Mouse (Mus musculus) MN1 (cell line): ENCODE data around the gene Manbal.
A peak's percentile ranks its signal among the peaks of the same experiment; 100 is the strongest.
"Not testable (repeated sequence)": the region's sequence is repeated elsewhere in the genome, so short reads cannot be mapped to it uniquely, and the experiment has no call there.

Experiments used
- DNase-seq: peaks from one replicate; pipeline ENCODE4 v3.0.0-alpha.2; 2016; ENCODE audit warnings: low spot score

The Manbal gene

DNA sequence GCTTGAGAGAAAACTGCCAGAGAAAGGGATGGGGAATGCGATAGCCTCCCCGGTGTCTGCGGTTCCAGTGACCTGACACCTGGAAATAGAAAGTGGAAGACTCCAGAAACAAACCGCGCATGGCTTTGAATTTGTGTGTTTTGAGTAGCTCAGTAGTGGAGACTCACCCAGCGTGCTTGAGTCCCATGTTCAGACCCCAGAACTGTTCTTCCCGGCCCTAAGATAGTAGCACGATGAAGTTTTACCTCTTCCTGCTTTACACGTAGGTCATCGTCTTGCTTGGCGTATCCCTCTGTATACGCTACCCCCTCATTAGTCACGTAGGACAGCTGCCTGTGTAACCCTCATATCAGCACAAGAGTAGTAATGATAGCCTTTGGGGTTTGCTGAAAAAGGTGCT, 597 bp downstream of the Manbal start:
- no peak for DNase-seq

DNA sequence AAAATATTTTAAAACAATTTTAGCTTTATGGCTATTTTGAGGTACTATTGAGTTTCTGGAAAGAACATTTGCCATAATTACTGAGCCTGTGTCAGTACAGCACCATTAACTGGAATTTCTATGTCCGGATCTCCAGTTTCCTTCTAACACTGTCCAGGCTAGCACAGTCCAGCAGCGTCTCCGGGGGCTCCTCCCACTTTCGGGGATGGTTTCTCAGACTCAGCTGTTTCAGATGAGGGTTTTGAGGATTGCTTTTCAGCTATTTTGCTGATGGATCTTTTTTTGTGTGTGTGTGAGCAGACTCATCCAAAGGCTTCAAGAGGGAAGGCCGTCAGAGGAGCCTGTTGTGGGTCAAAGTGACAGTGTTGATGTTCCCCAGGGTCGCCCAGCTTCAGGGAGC, 4.3 kb downstream of the Manbal start:
- peak; percentile 42 for DNase-seq

GRCm38 (mm10) chr2:157373681-157374080, 6.3 kb downstream of the Manbal start:
- DNase-seq = no peak

GRCm38 (mm10) chr2:157375051-157375450, 7.7 kb downstream of the Manbal start:
- no peak for DNase-seq

DNA sequence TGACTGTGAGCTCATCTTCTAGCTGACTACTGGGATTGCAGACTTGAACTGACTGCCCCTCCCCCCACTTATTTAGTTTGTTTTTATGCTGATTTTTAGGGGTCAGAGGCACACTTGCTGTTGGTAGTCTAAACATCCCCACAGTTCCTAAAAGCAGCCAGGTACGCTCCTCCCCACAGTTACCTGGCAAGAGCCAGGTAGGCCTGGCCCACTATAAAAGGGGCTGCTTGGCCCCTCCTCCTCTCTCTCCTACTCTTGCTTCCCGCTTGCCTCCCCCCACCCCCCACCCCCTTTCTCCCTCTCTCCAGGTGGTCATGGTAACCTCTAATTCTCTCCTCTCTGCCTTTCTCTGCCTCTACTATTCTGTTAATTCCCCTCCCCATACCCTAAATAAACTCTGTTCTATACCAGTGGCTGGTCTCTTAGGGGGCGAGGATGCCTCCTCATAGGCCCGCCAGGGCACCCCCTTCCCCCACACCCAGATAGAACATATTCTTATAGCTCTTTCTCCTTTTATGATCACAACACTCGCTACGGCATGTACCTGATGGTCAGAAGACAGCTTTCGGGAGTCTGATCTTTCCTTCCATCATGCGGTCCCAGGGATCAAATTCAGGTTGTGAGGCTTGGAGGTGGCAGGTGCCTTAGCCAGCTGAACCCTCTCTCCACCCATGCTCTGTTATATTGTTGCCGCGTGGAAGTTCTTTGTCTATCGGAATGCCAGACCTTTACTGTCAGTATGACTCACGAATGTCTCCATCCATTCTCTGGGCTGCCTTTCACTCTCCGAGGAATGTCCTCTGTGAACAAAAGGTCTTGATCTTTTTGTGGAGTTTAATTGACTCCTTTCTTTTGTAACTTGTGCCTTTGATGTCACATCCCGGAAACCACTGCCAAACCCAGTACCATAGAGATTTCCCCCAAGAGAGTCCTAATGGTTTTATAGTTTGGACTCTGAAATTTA, 8.7 kb downstream of the Manbal start:
- no peak for DNase-seq

DNA sequence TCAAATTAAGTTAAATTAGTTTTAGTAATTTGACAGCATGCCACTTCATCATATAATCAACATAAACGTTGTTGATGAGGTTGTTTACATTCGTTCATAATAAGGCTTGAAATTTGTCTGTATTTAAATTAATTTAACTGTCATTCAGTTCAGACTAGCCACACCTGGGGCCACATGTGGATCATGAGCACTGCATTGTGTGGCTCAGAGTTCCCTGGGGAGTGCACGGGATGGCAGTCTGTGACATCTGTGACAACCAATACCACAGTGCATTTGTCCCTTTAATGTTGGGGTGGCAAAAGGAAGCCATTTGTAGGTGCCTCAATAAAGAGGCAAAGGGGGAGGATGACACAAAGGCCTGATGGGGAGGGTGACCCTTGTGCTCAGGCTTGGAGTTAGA, 9.6 kb downstream of the Manbal start:
- DNase-seq = no peak

- DNase-seq = no peak
Observed at GRCm38 (mm10) chr2:157384836-157385235, 17.4 kb downstream of the Manbal start.

GRCm38 (mm10) chr2:157388901-157389590, 21.7 kb downstream of the Manbal start:
- DNase-seq = not testable (repeated sequence)

- DNase-seq = no peak
Observed at GRCm38 (mm10) chr2:157389591-157389921, 22.2 kb downstream of the Manbal start.

DNA sequence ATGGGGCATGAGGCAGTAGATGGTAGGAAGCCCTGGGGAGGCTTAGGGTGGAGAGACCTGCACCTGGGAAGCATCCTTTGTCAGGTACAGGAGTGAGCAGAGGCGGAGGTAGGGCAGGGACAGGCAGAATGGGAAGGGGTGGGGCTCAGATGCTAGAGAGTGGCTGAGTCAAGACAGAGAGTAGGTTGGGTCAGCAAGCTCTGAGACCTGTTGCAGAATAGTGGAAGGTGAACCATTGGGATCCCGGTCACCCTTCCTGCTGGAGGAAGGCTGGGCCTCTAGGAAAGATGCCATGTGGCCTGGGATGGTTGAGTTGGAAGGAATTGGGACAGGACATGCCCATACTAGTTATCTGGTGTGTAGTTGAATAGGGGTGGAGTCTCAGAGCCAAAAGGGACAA, 24.9 kb downstream of the Manbal start:
- no peak for DNase-seq

DNA sequence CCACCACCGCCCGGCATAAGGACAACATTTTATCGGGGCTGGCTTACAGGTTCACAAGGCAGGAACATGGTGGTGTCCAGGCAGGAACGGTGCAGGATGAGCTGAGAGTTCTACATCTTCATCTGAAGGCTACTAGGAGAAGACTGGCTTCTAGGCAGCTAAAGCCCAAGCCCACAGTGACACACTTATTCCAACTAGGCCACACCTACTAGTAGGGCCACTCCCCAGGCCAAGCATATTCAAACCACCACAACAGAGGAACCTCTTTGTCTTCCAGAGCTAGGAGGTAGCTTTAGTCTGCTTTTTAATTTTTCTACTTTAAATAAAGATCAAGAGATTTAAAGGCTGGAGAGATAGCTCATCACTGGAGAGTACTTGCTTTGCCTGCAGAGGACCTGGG, 26.2 kb downstream of the Manbal start:
- no peak for DNase-seq

GRCm38 (mm10) chr2:157394868-157395267, 27.5 kb downstream of the Manbal start:
- DNase-seq = no peak

DNA sequence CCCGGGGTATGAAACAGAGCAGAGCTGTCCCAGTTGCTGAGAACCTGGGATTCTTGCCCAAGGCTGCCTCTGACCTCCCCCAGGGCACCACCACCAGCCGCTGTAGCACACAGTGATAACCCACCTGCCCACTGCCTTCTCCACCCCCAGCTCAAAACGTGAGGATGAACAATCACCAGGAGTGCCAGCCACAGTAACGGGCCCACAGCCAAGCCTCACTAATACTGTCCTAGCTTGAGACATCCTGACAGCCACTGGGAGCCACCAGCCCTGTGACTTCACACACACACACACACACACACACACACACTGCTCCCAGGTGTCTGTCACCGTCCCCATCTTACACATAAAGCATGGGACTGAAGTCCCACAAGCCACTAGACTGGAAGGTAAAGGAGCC, 28.0 kb downstream of the Manbal start:
- DNase-seq = no peak

GRCm38 (mm10) chr2:157395960-157396359, 28.6 kb downstream of the Manbal start:
- DNase-seq = no peak

- DNase-seq = no peak
Observed at GRCm38 (mm10) chr2:157397376-157397775, 30.0 kb downstream of the Manbal start.

DNA sequence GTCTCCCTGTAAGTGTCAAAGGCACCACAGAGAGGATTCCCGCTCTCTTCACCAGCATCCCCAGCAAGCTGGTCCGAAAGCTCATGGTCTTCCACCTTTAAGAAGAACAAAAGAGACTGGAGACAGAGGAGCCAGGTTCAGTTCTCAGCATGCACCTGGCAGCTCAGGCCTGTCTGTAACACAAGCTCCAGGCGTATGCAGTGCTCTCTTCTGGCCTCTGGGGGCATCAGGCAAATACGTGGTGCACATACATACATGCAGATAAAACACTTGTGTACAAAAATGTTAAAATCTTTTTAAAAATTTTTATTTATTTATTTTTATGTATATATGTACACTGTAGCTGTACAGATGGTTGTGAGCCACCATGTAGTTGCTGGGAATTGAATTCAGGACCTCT, 31.1 kb downstream of the Manbal start:
- DNase-seq = no peak

DNA sequence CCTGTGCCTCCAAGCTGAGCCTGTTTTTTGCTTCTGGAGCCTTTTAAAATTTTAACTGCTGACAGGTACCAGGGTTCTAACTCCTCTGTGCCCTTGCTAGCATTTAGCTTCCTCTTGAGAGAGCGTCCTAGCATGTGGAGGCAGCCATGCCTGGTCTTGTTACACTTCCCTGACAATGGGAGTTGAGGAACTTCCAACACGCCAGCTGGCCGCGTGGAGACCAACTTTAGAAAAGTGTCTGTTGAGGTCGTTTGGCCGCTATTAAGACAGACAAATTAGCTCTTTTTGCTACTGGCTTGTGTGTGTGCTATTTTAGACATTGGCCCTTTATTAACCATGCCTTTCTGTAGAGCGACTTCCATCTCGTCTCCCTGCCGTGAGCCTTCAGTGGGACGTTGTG, 32.4 kb downstream of the Manbal start:
- no peak for DNase-seq

DNA sequence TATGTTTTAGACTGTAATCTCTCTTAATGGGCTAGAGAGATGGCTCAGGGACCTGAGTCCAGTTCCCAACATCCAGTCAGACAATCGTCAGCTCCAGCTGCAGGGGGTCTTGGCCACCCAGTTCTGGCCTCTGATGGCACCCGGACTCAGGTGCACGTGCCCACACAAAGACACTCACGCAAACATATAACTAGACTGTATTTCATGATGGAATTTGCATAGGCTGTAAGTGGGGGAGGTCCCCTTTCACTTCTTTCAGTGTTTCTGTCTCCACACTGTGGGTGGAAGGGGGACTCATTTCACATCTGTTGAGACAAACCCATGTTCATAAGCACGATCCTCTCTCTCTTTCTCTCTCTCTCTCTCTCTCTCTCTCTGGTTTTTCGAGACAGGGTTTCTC, 33.1 kb downstream of the Manbal start:
- DNase-seq = no peak

DNA sequence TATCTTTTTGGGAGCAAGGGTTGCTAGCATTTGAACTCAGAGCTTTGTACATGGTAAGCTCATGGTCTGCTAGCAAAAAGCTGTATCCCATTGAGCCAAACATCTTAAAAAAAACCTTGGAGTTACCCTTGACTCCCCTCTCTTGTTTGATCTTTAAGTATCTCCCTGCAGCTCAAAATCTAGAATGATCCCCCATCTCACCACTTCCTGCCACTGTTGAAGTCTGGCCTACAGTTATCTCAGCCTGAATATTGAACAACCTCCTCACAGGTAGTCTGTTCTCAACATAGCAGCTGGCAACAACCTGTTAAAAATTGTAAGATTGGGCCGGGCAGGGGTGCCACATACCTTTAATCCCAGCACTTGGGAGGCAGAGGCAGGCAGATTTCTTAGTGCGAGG, 33.9 kb downstream of the Manbal start:
- no peak for DNase-seq

- DNase-seq = peak; percentile 68
Observed at GRCm38 (mm10) chr2:157407596-157407995, 40.2 kb downstream of the Manbal start.

DNA sequence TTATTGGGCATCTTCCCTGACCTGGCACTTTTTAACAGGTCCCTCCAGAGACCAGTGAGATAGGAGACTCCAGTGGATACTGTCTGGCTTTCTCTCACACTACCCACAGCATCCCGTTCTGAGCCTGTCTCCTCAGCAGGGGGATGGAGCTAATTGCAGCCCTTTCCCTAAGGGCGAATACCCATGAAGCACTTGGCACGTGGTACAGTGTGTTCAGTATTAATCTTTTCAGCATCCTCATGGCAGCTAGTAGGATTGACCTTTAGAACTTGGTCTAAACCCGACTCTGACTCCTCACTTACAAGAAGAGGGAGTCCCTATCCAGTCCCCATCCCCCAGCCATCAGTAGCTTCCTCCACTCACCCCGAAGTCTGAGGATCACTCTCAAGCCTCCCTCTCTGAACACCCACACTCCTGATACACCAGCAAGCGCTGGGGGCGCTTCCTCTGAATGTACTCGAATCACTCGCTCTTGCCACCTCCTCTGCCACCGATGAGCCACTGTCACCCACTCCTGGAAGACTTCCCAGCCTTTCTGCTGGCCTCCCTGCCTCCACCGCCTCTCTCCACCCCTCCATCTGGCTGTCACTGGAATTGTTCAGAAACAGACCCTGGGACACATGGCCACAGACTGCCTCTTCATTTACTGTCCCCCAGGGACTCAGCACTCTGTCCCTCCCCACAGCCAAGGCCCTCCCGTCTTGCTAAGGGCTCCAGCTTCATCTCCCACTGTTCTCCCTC, 42.6 kb downstream of the Manbal start:
- DNase-seq = no peak

- DNase-seq = peak; percentile 58
Observed at GRCm38 (mm10) chr2:157411151-157411693, 43.8 kb downstream of the Manbal start.
